Mouse (Mus musculus): Measurements from ENCODE around the gene Gpr180.

GRCm38 (mm10) chr14:118168776-118169175 is 31.8 kb downstream of the Gpr180 start:
- TF ChIP-seq POLR2A (IDR thresholded peaks at IDR 0.05; ENCODE audit: control insufficient read depth, extremely low read depth, insufficient read depth, low read length, poor library complexity) (no peak), CTCF (IDR thresholded peaks at IDR 0.05; ENCODE audit: borderline replicate concordance, control insufficient read depth, extremely low read depth, insufficient read depth, low read length, poor library complexity) (no peak)
